In genomic region chr2:166180744-166181508, GRCm38 (mm10) we compare ENCODE assay signal across 8 mouse cellular contexts. TPM values are rescaled to one million over a fixed set of nuclear protein-coding genes. Genes with fewer than 3 reads are reported as not detected.
A peak's percentile ranks its signal among the peaks of the same experiment; 100 is the strongest.
DNase-seq lines count a peak whose midpoint lies in the region; ATAC-seq lines count a peak whose summit lies in the region.

No protein-coding gene starts in this region.

- H3K4me1 ChIP-seq in forebrain, embryonic 16.5 days (replicated peaks; ENCODE audit: control insufficient read depth, insufficient read depth, low read length), result peaks cover 13% of the 10 kb centered on the region
- H3K4me1 ChIP-seq in hindbrain, embryonic 10.5 days (replicated peaks), result peaks cover 58% of the 10 kb centered on the region

- no peaks in the 10 kb centered on the region for H3K9me3 ChIP-seq in forebrain, embryonic 16.5 days (ENCODE audit: control insufficient read depth, low read length)
- no peaks in the 10 kb centered on the region for H3K9me3 ChIP-seq in hindbrain, embryonic 10.5 days

- no peak overlapping the region for H3K4me3 ChIP-seq in forebrain, embryonic 16.5 days (replicated peaks; ENCODE audit: low read length)
- H3K4me3 ChIP-seq in hindbrain, embryonic 10.5 days, result no peak overlapping the region

- H3K27ac ChIP-seq in forebrain, embryonic 16.5 days (ENCODE audit: low read length), result no peak overlapping the region
- H3K27ac ChIP-seq in hindbrain, embryonic 10.5 days, result peak overlapping the region; percentile 88

- ATAC-seq in forebrain, embryonic 16.5 days, result peak; percentile 68

- no peak overlapping the region for H3K4me2 ChIP-seq in forebrain, embryonic 16.5 days (ENCODE audit: low read length)

- no peak overlapping the region for H3K9ac ChIP-seq in forebrain, embryonic 16.5 days (replicated peaks; ENCODE audit: low read depth, low read length)

- peaks cover 11% of the 10 kb centered on the region for H3K27me3 ChIP-seq in forebrain, embryonic 16.5 days (replicated peaks; ENCODE audit: control insufficient read depth, insufficient read depth, low read length)
- H3K27me3 ChIP-seq in hindbrain, embryonic 10.5 days (ENCODE audit: insufficient read depth, poor library complexity, severe bottlenecking), result peaks cover 32% of the 10 kb centered on the region

- 7% methylated on average over 11 of the region's 11 CpGs for WGBS in forebrain, embryonic 16.5 days
- WGBS in hindbrain, embryonic 10.5 days, result 36% methylated on average over 11 of the region's 11 CpGs

- H3K36me3 ChIP-seq in forebrain, embryonic 16.5 days (ENCODE audit: control insufficient read depth, insufficient read depth), result no peaks in the 10 kb centered on the region
- no peaks in the 10 kb centered on the region for H3K36me3 ChIP-seq in hindbrain, embryonic 10.5 days

- DNase-seq in 3T3-L1 (ENCODE audit: low read depth, low spot score) (peak; percentile 53), NIH3T3 (ENCODE audit: low read depth) (peak; percentile 80)
- no peak for DNase-seq in hindbrain, embryonic 10.5 days (ENCODE audit: low spot score)
- DNase-seq in layer of hippocampus, adult 8-10 months (ENCODE audit: low spot score in 2 of 2), result peak; percentile 19 to 44
- DNase-seq in lung, postnatal 14 days, result peak; percentile 77
- peak; percentile 18 to 36 for DNase-seq in spleen, postnatal 36 days (ENCODE audit: low spot score in 2 of 2)
- no peak for DNase-seq in thymus, postnatal 25 days

RNA-seq across cellular contexts. Expression of gene Sulf2, which starts 25.5 kb away (rescaled TPM):
- 28.7 and 37.6 TPM in 2 replicates for polyA plus RNA-seq in forebrain, embryonic 16.5 days (2015; fragmentation: Nextera tagmentation; extraction: Ambion mirVana)
- 83.8 and 87.8 TPM in 2 replicates for polyA plus RNA-seq in hindbrain, embryonic 10.5 days (2016; fragmentation: Nextera tagmentation; extraction: Ambion mirVana)
- total RNA-seq in layer of hippocampus, adult 8-10 months (2022), result 100 to 1,000 TPM; 103 to 126 (median 119) TPM

Comparison
In these comparisons a context has a peak if more than half of its experiments do, and no peak if none do; other contexts are left out.
1. DNase-seq: peak in 3T3-L1 (single experiment), NIH3T3 (single experiment), layer of hippocampus, adult 8-10 months (2 of 2), lung, postnatal 14 days (single experiment) and spleen, postnatal 36 days (2 of 2); none in hindbrain, embryonic 10.5 days (single experiment) and thymus, postnatal 25 days (single experiment).